In the genomic region with DNA sequence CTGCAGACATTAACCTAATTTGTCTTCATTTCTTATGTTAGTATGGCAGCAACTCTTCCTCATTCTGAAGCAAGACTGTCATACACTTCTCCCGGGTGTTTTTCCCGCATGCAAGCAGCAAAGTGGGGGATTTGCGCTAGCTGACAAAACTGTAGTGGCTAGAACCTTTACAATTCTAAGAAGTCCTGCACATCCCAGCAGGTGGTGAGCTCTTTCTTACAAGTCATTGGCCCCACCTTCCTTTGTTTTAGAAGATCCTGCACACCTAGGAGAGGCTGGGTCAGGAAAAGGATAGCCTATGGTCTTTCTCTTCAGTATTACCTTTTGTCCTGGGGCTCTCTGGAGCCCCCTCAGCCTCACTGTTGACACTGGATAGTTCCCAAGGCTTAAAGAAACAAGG, we compare ENCODE assay signal across 13 mouse cellular contexts.
A peak's percentile ranks its signal among the peaks of the same experiment; 100 is the strongest.
DNase-seq lines count a peak whose midpoint lies in the region; ATAC-seq and TF ChIP-seq lines count a peak whose summit lies in the region.
"Had no signal": no experiment of that assay in that cellular context is flagged by ENCODE, and none has a peak within 500 bp of the region (broad histone marks: within the 10 kb centered on the region; RNA-seq: fewer than 3 reads in every experiment).

No protein-coding gene starts in this region.

- in situ Hi-C loops in ES-E14 (cut with MboI; ENCODE audit: low sequenced_read_pairs in 2 of 2, unreplicated experiment in 2 of 2): no loop called here

- ATAC-seq in stomach, embryonic 14.5 days (ENCODE audit: insufficient number of reproducible peaks, insufficient read depth, low FRiP score, low read depth): no peak
- ATAC-seq in stomach, postnatal 0 days (ENCODE audit: low FRiP score, low TSS enrichment): no peak
- ATAC-seq in stomach, embryonic 15.5 days (ENCODE audit: insufficient read depth, low FRiP score, low read depth): no peak
- no peak for ATAC-seq in frontal cortex, adult (ENCODE audit: low TSS enrichment)

- no peaks in the 10 kb centered on the region for H3K9me3 ChIP-seq in stomach, embryonic 14.5 days (ENCODE audit: control insufficient read depth, low read depth, low read length)
- no peaks in the 10 kb centered on the region for H3K9me3 ChIP-seq in stomach, postnatal 0 days (ENCODE audit: control insufficient read depth, low read length)
- H3K9me3 ChIP-seq in ES-E14 (ENCODE audit: control insufficient read depth, insufficient read depth, low read depth, low read length): no peaks in the 10 kb centered on the region
- no peaks in the 10 kb centered on the region for H3K9me3 ChIP-seq in stomach, embryonic 15.5 days
- H3K9me3 ChIP-seq: embryonic facial prominence, embryonic 15.5 days; heart, embryonic 10.5 days; heart, embryonic 13.5 days; hindbrain, embryonic 15.5 days had no signal

- no peak for DNase-seq in stomach, postnatal 0 days (ENCODE audit: low spot score)
- DNase-seq in ES-E14 (ENCODE audit: low read depth, low spot score): peak; percentile 60
- DNase-seq in kidney, adult 18-20 months: no peak
- no peak for DNase-seq in yolk sac, embryonic 10.5 days (ENCODE audit: low spot score)

- no peak for TF ChIP-seq CTCF in stomach, postnatal 0 days (IDR thresholded peaks at IDR 0.05; ENCODE audit: low read depth)

- no peaks in the 10 kb centered on the region for H3K36me3 ChIP-seq in stomach, embryonic 14.5 days (ENCODE audit: control insufficient read depth, insufficient read depth, low read length)
- no peaks in the 10 kb centered on the region for H3K36me3 ChIP-seq in stomach, postnatal 0 days (ENCODE audit: control insufficient read depth, insufficient read depth, low read length)
- no peaks in the 10 kb centered on the region for H3K36me3 ChIP-seq in ES-E14 (ENCODE audit: control insufficient read depth, insufficient read depth, low read length, poor library complexity, severe bottlenecking)
- no peaks in the 10 kb centered on the region for H3K36me3 ChIP-seq in stomach, embryonic 15.5 days
- H3K36me3 ChIP-seq: embryonic facial prominence, embryonic 15.5 days; heart, embryonic 10.5 days; heart, embryonic 13.5 days; hindbrain, embryonic 15.5 days had no signal

- no peaks in the 10 kb centered on the region for H3K27me3 ChIP-seq in stomach, embryonic 14.5 days (ENCODE audit: control insufficient read depth, insufficient read depth, low read length)
- no peaks in the 10 kb centered on the region for H3K27me3 ChIP-seq in stomach, postnatal 0 days (ENCODE audit: control insufficient read depth, insufficient read depth, low read length)
- H3K27me3 ChIP-seq in stomach, embryonic 15.5 days (replicated peaks): no peaks in the 10 kb centered on the region
- H3K27me3 ChIP-seq: embryonic facial prominence, embryonic 15.5 days; heart, embryonic 13.5 days had no signal

- no peak overlapping the region for H3K4me3 ChIP-seq in stomach, embryonic 14.5 days (ENCODE audit: low read depth, low read length)
- H3K4me3 ChIP-seq in stomach, postnatal 0 days (ENCODE audit: low read depth, low read length): no peak overlapping the region
- H3K4me3 ChIP-seq in ES-E14 (ENCODE audit: insufficient read depth in 1 of 2, low read depth in 1 of 2, low read length in 2 of 2, poor library complexity in 1 of 2, severe bottlenecking in 1 of 2): peak overlapping the region in 1 of 2 experiments; percentile 14; a peak in 2 of 4 replicates
- H3K4me3 ChIP-seq in stomach, embryonic 15.5 days (replicated peaks): no peak overlapping the region
- H3K4me3 ChIP-seq: embryonic facial prominence, embryonic 15.5 days; heart, adult 2 months; heart, embryonic 10.5 days; heart, embryonic 13.5 days; hindbrain, embryonic 15.5 days had no signal

- 49% methylated on average over 3 of the region's 3 CpGs for WGBS in stomach, embryonic 14.5 days
- WGBS in stomach, postnatal 0 days: 43% methylated on average over 3 of the region's 3 CpGs
- 48% methylated on average over 3 of the region's 3 CpGs for WGBS in stomach, embryonic 15.5 days

- no peak overlapping the region for H3K9ac ChIP-seq in stomach, embryonic 14.5 days (replicated peaks; ENCODE audit: low read depth, low read length)
- H3K9ac ChIP-seq in stomach, postnatal 0 days (ENCODE audit: low read length): no peak overlapping the region
- no peak overlapping the region for H3K9ac ChIP-seq in ES-E14 (ENCODE audit: insufficient read depth, low read depth, low read length, poor library complexity, severe bottlenecking)
- H3K9ac ChIP-seq in stomach, embryonic 15.5 days: no peak overlapping the region
- H3K9ac ChIP-seq: embryonic facial prominence, embryonic 15.5 days; forebrain, postnatal 0 days; heart, embryonic 13.5 days; hindbrain, embryonic 15.5 days had no signal

- no peak overlapping the region for H3K4me2 ChIP-seq in stomach, embryonic 14.5 days (replicated peaks; ENCODE audit: low read depth, low read length)
- H3K4me2 ChIP-seq in stomach, postnatal 0 days (replicated peaks; ENCODE audit: low read depth): no peak overlapping the region
- H3K4me2 ChIP-seq in stomach, embryonic 15.5 days: no peak overlapping the region
- H3K4me2 ChIP-seq: embryonic facial prominence, embryonic 15.5 days; heart, embryonic 13.5 days; hindbrain, embryonic 15.5 days had no signal

- TF ChIP-seq EP300 in stomach, postnatal 0 days (optimal IDR thresholded peaks at IDR 0.05): no peak

- no peaks in the 10 kb centered on the region for H3K4me1 ChIP-seq in stomach, embryonic 14.5 days (ENCODE audit: control insufficient read depth, insufficient read depth, low read length)
- no peaks in the 10 kb centered on the region for H3K4me1 ChIP-seq in stomach, postnatal 0 days (replicated peaks; ENCODE audit: control insufficient read depth, insufficient read depth)
- H3K4me1 ChIP-seq in ES-E14 (ENCODE audit: control insufficient read depth in 2 of 2, insufficient read depth in 2 of 2, low read length in 2 of 2, poor library complexity in 1 of 2): peaks cover 5 to 16% of the 10 kb centered on the region in 2 experiments; a peak in 3 of 4 replicates
- peaks cover 2% of the 10 kb centered on the region; the same call in 1 of the 2 replicates for H3K4me1 ChIP-seq in stomach, embryonic 15.5 days
- H3K4me1 ChIP-seq: embryonic facial prominence, embryonic 15.5 days; heart, embryonic 13.5 days had no signal

- H3K27ac ChIP-seq in stomach, embryonic 14.5 days (ENCODE audit: low read length): peak overlapping the region; percentile 0; the same call in 1 of the 2 replicates
- no peak overlapping the region for H3K27ac ChIP-seq in stomach, postnatal 0 days (replicated peaks)
- peak overlapping the region; percentile 55; the same call in 1 of the 2 replicates for H3K27ac ChIP-seq in ES-E14 (ENCODE audit: insufficient read depth, low read depth, low read length, poor library complexity, severe bottlenecking)
- 0 out of 2 replicates have a peak overlapping the region, but pooled peaks have one; percentile 4 for H3K27ac ChIP-seq in stomach, embryonic 15.5 days
- H3K27ac ChIP-seq: heart, adult 2 months; heart, embryonic 10.5 days; heart, embryonic 13.5 days; hindbrain, embryonic 15.5 days had no signal

TF ChIP-seq in ES-E14, 5 proteins besides CTCF, POLR2A, EP300 and RAD21:
- no peak for TF ChIP-seq MAFK (IDR thresholded peaks at IDR 0.05; ENCODE audit: insufficient read depth, low read depth, low read length)
- TF ChIP-seq CHD2 (IDR thresholded peaks at IDR 0.05; ENCODE audit: low read depth, low read length): no peak
- TF ChIP-seq ZC3H11A (IDR thresholded peaks at IDR 0.05; ENCODE audit: borderline replicate concordance, low read depth, low read length): no peak
- TF ChIP-seq ZNF384 (IDR thresholded peaks at IDR 0.05; ENCODE audit: low read depth, low read length): no peak
- TF ChIP-seq HCFC1 (IDR thresholded peaks at IDR 0.05; ENCODE audit: borderline replicate concordance, insufficient read depth, low read length): no peak
